Mouse (Mus musculus) G1E (cell line): ENCODE data around the gene Plcb1. TPM values are rescaled to one million over a fixed set of nuclear protein-coding genes. Genes with fewer than 3 reads are reported as not detected.

Source experiments
- ATAC-seq: 2 replicates; pipeline ENCODE4 v1.8.0; 2016; ENCODE audit warnings: mild to moderate bottlenecking; ENCODE audit not compliant: insufficient number of reproducible peaks, poor library complexity, low FRiP score, severe bottlenecking; ENCODE audit errors: extremely low read depth
- DNase-seq: peaks from one replicate; pipeline ENCODE4 v3.0.0; 2012; ENCODE audit warnings: low spot score
- H3K27me3 ChIP-seq: 2 replicates; pipeline ENCODE4 v1.6.1; 2012; ENCODE audit warnings: mild to moderate bottlenecking, low read length, inconsistent platforms; ENCODE audit not compliant: insufficient read depth
- H3K36me3 ChIP-seq: replicated peaks from 2 replicates; pipeline ENCODE3; 2012; ENCODE audit warnings: mild to moderate bottlenecking, inconsistent platforms
- H3K4me1 ChIP-seq: 2 replicates; pipeline ENCODE4 v1.6.1; 2012; ENCODE audit warnings: low read depth, low read length, inconsistent platforms, mixed read lengths; ENCODE audit not compliant: insufficient read depth
- H3K4me3 ChIP-seq: 2 replicates; pipeline ENCODE4 v1.5.1; 2012; ENCODE audit warnings: low read depth, mild to moderate bottlenecking, inconsistent platforms, low read length, moderate library complexity, mixed read lengths
- H3K9me3 ChIP-seq: replicated peaks from 2 replicates; pipeline ENCODE4 v1.6.1; 2012; ENCODE audit warnings: inconsistent platforms
- CTCF ChIP-seq: IDR thresholded peaks from 2 replicates; pipeline ENCODE4 v1.5.1; 2012; ENCODE audit warnings: low read depth, low read length, inconsistent platforms, mixed read lengths
- GATA1 ChIP-seq: IDR thresholded peaks from 2 replicates; pipeline ENCODE4 v1.6.1; 2012; ENCODE audit warnings: borderline replicate concordance, low read length, inconsistent platforms, mixed read lengths
- GATA2 ChIP-seq: IDR thresholded peaks from 2 replicates; pipeline ENCODE4 v1.6.1; 2012; ENCODE audit warnings: low read depth, low read length, inconsistent platforms, borderline replicate concordance
- POLR2AphosphoS5 ChIP-seq: IDR thresholded peaks from 2 replicates; pipeline ENCODE4 v1.6.1; 2012; ENCODE audit warnings: low read depth, low read length, inconsistent platforms; ENCODE audit not compliant: insufficient replicate concordance
- TAL1 ChIP-seq: conservative IDR thresholded peaks from 2 replicates; pipeline ENCODE4 v1.6.1; 2012; ENCODE audit warnings: low read depth, low read length, inconsistent platforms, mixed read lengths
- polyA plus RNA-seq: library from polyadenylated mRNA; stranded (reverse); fragments of >175 nt; gene quantifications from 2 replicates; pipeline ENCODE4 v1.2.3, GENCODE M21; 2012
- total RNA-seq, 2 experiments: library from RNA; stranded (forward) in 1 of 2; stranded (reverse) in 1 of 2; fragments of 200-1000 nt in 1 of 2; fragments of >200 nt in 1 of 2; fragmentation: Nextera tagmentation in 1 of 2; gene quantifications; 2 replicates each; pipeline ENCODE4 v1.2.3; 2014 to 2017

Plcb1 gene
- total and polyA plus RNA-seq, 3 experiments = 0.16 TPM; not detected in 2

GRCm38 (mm10) chr2:134845239-134845738 is 59.4 kb downstream of the Plcb1 start:
- ATAC-seq = peak; percentile 38
- Histone ChIP-seq H3K4me1 (peaks cover 42% of the 10 kb centered on the region), H3K27me3 (no peaks in the 10 kb centered on the region), H3K36me3 (no peaks in the 10 kb centered on the region), H3K4me3 (no peak overlapping the region; the same call in 1 of the 2 replicates), H3K9me3 (no peaks in the 10 kb centered on the region)
- no peak for DNase-seq
- no peak for TF ChIP-seq GATA1
- no peak; the same call in 1 of the 2 replicates for TF ChIP-seq TAL1
- no peak for TF ChIP-seq POLR2AphosphoS5
- TF ChIP-seq GATA2 = no peak
- no peak for TF ChIP-seq CTCF

GRCm38 (mm10) chr2:134846555-134846954 is 60.7 kb downstream of the Plcb1 start:
- ATAC-seq = no peak
- Histone ChIP-seq H3K36me3 (no peaks in the 10 kb centered on the region), H3K4me3 (no peak overlapping the region), H3K9me3 (no peaks in the 10 kb centered on the region), H3K27me3 (no peaks in the 10 kb centered on the region), H3K4me1 (peaks cover 37% of the 10 kb centered on the region)
- TF ChIP-seq CTCF (no peak), GATA1 (no peak), TAL1 (no peak), POLR2AphosphoS5 (no peak), GATA2 (no peak)
- DNase-seq = no peak

GRCm38 (mm10) chr2:134851189-134852171 is 65.6 kb downstream of the Plcb1 start:
- Histone ChIP-seq H3K36me3 (no peaks in the 10 kb centered on the region), H3K4me1 (peaks cover 8% of the 10 kb centered on the region), H3K27me3 (no peaks in the 10 kb centered on the region), H3K4me3 (no peak overlapping the region), H3K9me3 (no peaks in the 10 kb centered on the region)
- TF ChIP-seq TAL1 (no peak), POLR2AphosphoS5 (no peak)
- DNase-seq = no peak
- ATAC-seq = no peak

- no peak for TF ChIP-seq GATA2
- TF ChIP-seq TAL1 = no peak
- TF ChIP-seq POLR2AphosphoS5 = no peak
- no peak for TF ChIP-seq GATA1
- TF ChIP-seq CTCF = no peak
- H3K36me3 ChIP-seq = no peaks in the 10 kb centered on the region
- ATAC-seq = no peak
- H3K27me3 ChIP-seq = no peaks in the 10 kb centered on the region
- no peak for DNase-seq
- no peaks in the 10 kb centered on the region for H3K9me3 ChIP-seq
- H3K4me3 ChIP-seq = no peak overlapping the region
- H3K4me1 ChIP-seq = peaks cover under 1% of the 10 kb centered on the region
Measured at GRCm38 (mm10) chr2:134856239-134856638, 70.4 kb downstream of the Plcb1 start.

GRCm38 (mm10) chr2:134856691-134857090 is 70.8 kb downstream of the Plcb1 start:
- ATAC-seq (no peak), DNase-seq (no peak)
- Histone ChIP-seq H3K9me3 (no peaks in the 10 kb centered on the region), H3K27me3 (no peaks in the 10 kb centered on the region), H3K36me3 (no peaks in the 10 kb centered on the region), H3K4me1 (no peaks in the 10 kb centered on the region; the same call in 1 of the 2 replicates), H3K4me3 (no peak overlapping the region)
- no peak for TF ChIP-seq GATA1
- no peak for TF ChIP-seq TAL1
- no peak for TF ChIP-seq CTCF
- no peak for TF ChIP-seq POLR2AphosphoS5
- no peak for TF ChIP-seq GATA2

- no peaks in the 10 kb centered on the region for H3K27me3 ChIP-seq
- no peak for ATAC-seq
- H3K36me3 ChIP-seq = no peaks in the 10 kb centered on the region
- TF ChIP-seq TAL1 (no peak), GATA1 (no peak), CTCF (no peak)
- no peak for DNase-seq
- no peak overlapping the region for H3K4me3 ChIP-seq
- H3K9me3 ChIP-seq = no peaks in the 10 kb centered on the region
- no peaks in the 10 kb centered on the region for H3K4me1 ChIP-seq
Measured at GRCm38 (mm10) chr2:134864985-134865645, 79.2 kb downstream of the Plcb1 start.
